Mouse (Mus musculus) intestine, embryonic 15.5 days (tissue): ENCODE results near the gene Slc15a1. TPM values are rescaled to one million over a fixed set of nuclear protein-coding genes. Genes with fewer than 3 reads are reported as not detected.

ENCODE experiments used
- ATAC-seq: fragments of 200-750 bp; cut with Nextera tagmentation; 2 replicates; pipeline ENCODE4 v1.8.0; 2017; ENCODE audit warnings: moderate TSS enrichment, moderate library complexity
- H3K27ac ChIP-seq: fragments of 300-500 bp; sonication (generic); 2 replicates; pipeline ENCODE4 v1.5.1; 2015; ENCODE audit warnings: mild to moderate bottlenecking, inconsistent platforms
- H3K27me3 ChIP-seq: fragments of 300-500 bp; sonication (generic); replicated peaks from 2 replicates; pipeline ENCODE4 v1.6.1; 2015; ENCODE audit warnings: inconsistent platforms
- H3K36me3 ChIP-seq: fragments of 300-500 bp; sonication (generic); 2 replicates; pipeline ENCODE4 v1.6.1; 2015; ENCODE audit warnings: inconsistent platforms
- H3K4me1 ChIP-seq: fragments of 300-500 bp; sonication (generic); replicated peaks from 2 replicates; pipeline ENCODE4 v1.6.1; 2015; ENCODE audit warnings: inconsistent platforms
- H3K4me2 ChIP-seq: fragments of 300-500 bp; sonication (generic); replicated peaks from 2 replicates; pipeline ENCODE4 v1.6.1; 2015; ENCODE audit warnings: mild to moderate bottlenecking, inconsistent platforms
- H3K4me3 ChIP-seq: fragments of 300-500 bp; sonication (generic); replicated peaks from 2 replicates; pipeline ENCODE4 v1.5.1; 2015; ENCODE audit warnings: inconsistent platforms
- H3K9ac ChIP-seq: fragments of 300-500 bp; sonication (generic); 2 replicates; pipeline ENCODE4 v1.6.1; 2015; ENCODE audit warnings: inconsistent platforms
- H3K9me3 ChIP-seq: fragments of 300-500 bp; sonication (generic); 2 replicates; pipeline ENCODE4 v1.6.1; 2016; ENCODE audit warnings: inconsistent platforms
- WGBS: fragments of 180-500 bp; shearing (Covaris S2); methylation state at CpG from one replicate; pipeline ENCODE4 v1.1.7; 2015; 5-methylcytosine and 5-hydroxymethylcytosine counted together
- polyA plus RNA-seq: library from polyadenylated mRNA; unstranded; fragments of >200 nt; fragmentation: Nextera tagmentation; extraction: Ambion mirVana; gene quantifications from 2 replicates; pipeline ENCODE4 v1.2.1, GENCODE M21; 2015

The Slc15a1 gene
- polyA plus RNA-seq, 1 experiment from 2014 or later = 6.0 TPM

DNA sequence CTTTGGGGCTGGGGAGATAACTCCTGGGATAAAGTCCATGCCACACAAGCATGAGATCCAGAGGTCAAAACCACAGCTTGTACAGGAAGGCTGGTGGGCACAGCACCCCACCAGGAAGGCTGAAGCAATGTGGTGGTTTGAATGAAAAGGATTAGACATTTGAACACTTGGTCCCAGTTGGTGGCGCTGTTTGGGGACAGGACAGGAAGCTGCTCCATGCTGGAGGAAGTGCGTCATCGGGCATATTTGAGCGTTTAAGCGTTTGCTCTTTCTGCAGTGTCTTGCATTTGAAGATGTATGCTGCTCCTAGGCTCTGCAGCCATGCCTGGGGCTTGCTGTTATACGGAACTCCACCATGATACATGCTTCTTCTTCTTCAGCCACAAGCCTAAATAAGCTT is 64.2 kb downstream of the Slc15a1 start:
- no peak for ATAC-seq
- Histone ChIP-seq H3K27ac (no peak overlapping the region), H3K4me1 (0 out of 2 replicates have a peak, but pooled peaks cover 2% of the 10 kb centered on the region), H3K9ac (no peak overlapping the region), H3K9me3 (no peaks in the 10 kb centered on the region), H3K4me3 (no peak overlapping the region), H3K36me3 (no peaks in the 10 kb centered on the region), H3K27me3 (no peaks in the 10 kb centered on the region), H3K4me2 (no peak overlapping the region)
- WGBS = 92% methylated on average over 6 of the region's 6 CpGs

GRCm38 (mm10) chr14:121437026-121437425 is 68.0 kb downstream of the Slc15a1 start:
- H3K27me3 ChIP-seq = no peaks in the 10 kb centered on the region
- no peaks in the 10 kb centered on the region for H3K36me3 ChIP-seq
- WGBS = 59% methylated on average over 6 of the region's 6 CpGs
- H3K9me3 ChIP-seq = no peaks in the 10 kb centered on the region
- H3K27ac ChIP-seq = no peak overlapping the region
- no peak overlapping the region for H3K4me2 ChIP-seq
- ATAC-seq = 0 out of 2 replicates have a peak, but pooled peaks have one; percentile 15
- H3K4me1 ChIP-seq = no peaks in the 10 kb centered on the region
- no peak overlapping the region for H3K9ac ChIP-seq
- H3K4me3 ChIP-seq = no peak overlapping the region

- Histone ChIP-seq H3K4me3 (no peak overlapping the region), H3K27ac (no peak overlapping the region), H3K9ac (no peak overlapping the region), H3K27me3 (no peaks in the 10 kb centered on the region), H3K4me1 (no peaks in the 10 kb centered on the region), H3K4me2 (no peak overlapping the region), H3K36me3 (no peaks in the 10 kb centered on the region), H3K9me3 (no peaks in the 10 kb centered on the region)
- ATAC-seq = no peak
- WGBS = 92% methylated on average over 3 of the region's 3 CpGs
Measured at GRCm38 (mm10) chr14:121436455-121436854, 68.6 kb downstream of the Slc15a1 start.

DNA sequence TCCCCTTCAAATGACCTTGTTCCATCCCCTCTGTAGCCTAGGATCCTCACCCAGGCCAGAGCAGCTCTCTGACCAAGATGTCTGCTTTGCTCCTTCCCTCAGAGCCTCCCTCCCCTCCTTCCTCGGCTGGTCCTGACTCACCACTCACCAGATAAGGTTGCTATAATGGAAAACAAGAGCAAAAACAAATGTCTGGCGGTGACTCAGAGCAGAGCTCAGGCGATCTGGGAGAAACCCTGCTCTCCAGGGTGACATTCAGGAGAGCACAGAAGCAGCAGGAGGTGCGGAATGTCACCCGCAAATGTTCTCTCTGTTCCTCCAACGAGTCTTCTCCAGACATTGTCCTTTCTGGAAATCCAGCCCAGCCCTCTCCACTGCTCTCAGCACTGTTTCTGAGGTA is 69.3 kb downstream of the Slc15a1 start:
- ATAC-seq = peak; percentile 76
- WGBS = 36% methylated on average over 6 of the region's 6 CpGs

GRCm38 (mm10) chr14:121431261-121431660 is 73.8 kb downstream of the Slc15a1 start:
- Histone ChIP-seq H3K4me1 (no peaks in the 10 kb centered on the region), H3K4me3 (no peak overlapping the region), H3K36me3 (no peaks in the 10 kb centered on the region), H3K9me3 (no peaks in the 10 kb centered on the region), H3K4me2 (no peak overlapping the region), H3K27me3 (no peaks in the 10 kb centered on the region), H3K9ac (no peak overlapping the region), H3K27ac (no peak overlapping the region)
- ATAC-seq = no peak
- 80% methylated on average over 7 of the region's 7 CpGs for WGBS

More for the DNA sequence above, 69.3 kb downstream of the Slc15a1 start:
- Histone ChIP-seq H3K9me3 (no peaks in the 10 kb centered on the region), H3K36me3 (no peaks in the 10 kb centered on the region), H3K4me3 (no peak overlapping the region), H3K4me1 (no peaks in the 10 kb centered on the region), H3K27me3 (no peaks in the 10 kb centered on the region), H3K9ac (no peak overlapping the region), H3K4me2 (no peak overlapping the region), H3K27ac (no peak overlapping the region)

DNA sequence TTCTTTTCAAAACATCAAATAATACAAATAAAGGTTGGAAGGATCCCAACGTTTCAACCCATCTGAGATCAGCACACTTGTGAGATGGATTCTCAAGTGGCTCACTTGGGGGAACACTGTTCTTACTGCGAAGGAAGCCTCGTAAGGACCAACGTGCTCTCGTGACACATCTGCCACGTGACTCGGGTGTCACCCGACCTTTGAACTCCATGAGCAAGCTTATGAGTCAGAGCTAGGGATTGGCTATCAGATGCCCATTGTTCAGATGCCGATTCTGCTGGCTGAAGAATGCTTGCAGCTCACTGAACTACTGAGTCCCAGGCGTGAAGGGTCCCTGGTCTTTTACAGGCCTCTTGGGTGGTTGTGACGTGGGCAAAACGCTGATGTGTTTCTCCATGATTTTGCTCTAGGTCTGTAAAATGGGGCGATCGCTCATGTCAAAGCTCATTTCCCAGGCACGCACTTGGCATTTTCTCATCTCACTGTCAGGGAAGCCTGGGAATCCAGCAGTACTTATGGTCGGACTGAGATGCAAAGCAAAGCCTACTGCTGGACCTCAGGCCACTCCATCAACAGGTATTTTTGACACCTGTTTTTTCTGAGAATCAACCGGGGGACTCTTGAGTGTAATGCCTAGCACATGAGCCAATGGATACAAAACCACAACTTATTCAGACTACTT is 75.1 kb downstream of the Slc15a1 start:
- no peak overlapping the region for H3K9ac ChIP-seq
- H3K4me3 ChIP-seq = no peak overlapping the region
- H3K4me2 ChIP-seq = no peak overlapping the region
- no peak for ATAC-seq
- no peaks in the 10 kb centered on the region for H3K27me3 ChIP-seq
- no peaks in the 10 kb centered on the region for H3K4me1 ChIP-seq
- H3K9me3 ChIP-seq = no peaks in the 10 kb centered on the region
- H3K36me3 ChIP-seq = no peaks in the 10 kb centered on the region
- 79% methylated on average over 17 of the region's 17 CpGs for WGBS
- no peak overlapping the region for H3K27ac ChIP-seq

DNA sequence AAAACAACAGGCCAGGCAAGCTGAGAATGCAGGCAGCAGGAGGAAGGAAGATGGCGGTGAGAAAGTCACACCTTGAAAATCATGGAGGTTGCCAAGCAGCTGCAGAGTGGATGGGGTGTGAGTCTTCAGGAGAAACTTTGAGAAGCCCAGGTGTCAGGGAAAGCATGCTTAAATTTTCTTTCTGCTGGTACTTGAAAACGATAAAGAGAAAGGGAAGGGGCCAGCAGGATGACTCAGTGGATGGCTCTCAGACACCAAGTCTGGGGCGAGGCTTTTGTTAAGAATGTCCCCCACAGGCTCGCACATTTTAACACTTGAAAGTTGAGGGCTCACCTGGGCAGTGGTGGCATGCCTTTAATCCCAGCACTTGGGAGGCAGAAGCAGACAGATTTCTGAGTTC is 76.9 kb downstream of the Slc15a1 start:
- 94% methylated on average over 4 of the region's 4 CpGs for WGBS
- no peak for ATAC-seq
- H3K27ac ChIP-seq = no peak overlapping the region
- H3K9ac ChIP-seq = no peak overlapping the region
- no peaks in the 10 kb centered on the region for H3K4me1 ChIP-seq
- H3K36me3 ChIP-seq = no peaks in the 10 kb centered on the region
- no peaks in the 10 kb centered on the region for H3K27me3 ChIP-seq
- H3K4me3 ChIP-seq = no peak overlapping the region
- no peaks in the 10 kb centered on the region for H3K9me3 ChIP-seq
- H3K4me2 ChIP-seq = no peak overlapping the region

GRCm38 (mm10) chr14:121426743-121427142 is 78.3 kb downstream of the Slc15a1 start:
- no peak for ATAC-seq
- Histone ChIP-seq H3K36me3 (no peaks in the 10 kb centered on the region), H3K27ac (no peak overlapping the region), H3K9me3 (no peaks in the 10 kb centered on the region), H3K27me3 (no peaks in the 10 kb centered on the region), H3K4me1 (no peaks in the 10 kb centered on the region), H3K4me3 (no peak overlapping the region), H3K4me2 (no peak overlapping the region), H3K9ac (no peak overlapping the region)

GRCm38 (mm10) chr14:121425004-121425793 is 79.9 kb downstream of the Slc15a1 start:
- H3K4me2 ChIP-seq = no peak overlapping the region
- no peak overlapping the region for H3K9ac ChIP-seq
- peak; percentile 59 for ATAC-seq
- H3K4me3 ChIP-seq = no peak overlapping the region
- H3K27ac ChIP-seq = 0 out of 2 replicates have a peak overlapping the region, but pooled peaks have one; percentile 11
- WGBS = 65% methylated on average over 7 of the region's 7 CpGs
- H3K9me3 ChIP-seq = no peaks in the 10 kb centered on the region
- no peaks in the 10 kb centered on the region for H3K27me3 ChIP-seq
- H3K36me3 ChIP-seq = no peaks in the 10 kb centered on the region
- no peaks in the 10 kb centered on the region for H3K4me1 ChIP-seq

DNA sequence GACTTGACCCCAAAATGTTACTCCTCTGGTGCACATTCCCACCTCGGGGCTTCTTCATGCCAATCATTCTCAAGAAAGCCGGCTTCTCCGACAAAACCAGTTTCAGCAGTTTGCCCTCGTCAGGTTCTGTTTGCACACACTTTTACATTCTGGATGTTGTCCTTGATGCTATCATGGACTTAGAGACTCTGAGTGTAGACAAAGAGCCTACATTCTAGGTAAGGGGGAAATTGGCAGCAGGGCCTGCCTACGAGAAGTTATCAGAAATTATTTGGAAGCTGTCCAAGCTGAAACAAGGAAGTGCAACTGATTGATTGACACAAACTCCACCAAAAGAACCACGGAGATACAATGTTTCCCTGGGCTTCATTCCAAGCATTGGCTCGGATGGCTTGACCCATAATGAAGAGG is 81.7 kb downstream of the Slc15a1 start:
- H3K9me3 ChIP-seq = no peaks in the 10 kb centered on the region
- no peaks in the 10 kb centered on the region for H3K27me3 ChIP-seq
- H3K36me3 ChIP-seq = no peaks in the 10 kb centered on the region
- H3K9ac ChIP-seq = no peak overlapping the region
- H3K27ac ChIP-seq = peak overlapping the region; percentile 67
- peak; percentile 79 for ATAC-seq
- no peak overlapping the region for H3K4me3 ChIP-seq
- 0 out of 2 replicates have a peak overlapping the region, but pooled peaks have one; percentile 10 for H3K4me2 ChIP-seq
- no peaks in the 10 kb centered on the region for H3K4me1 ChIP-seq
- WGBS = 36% methylated on average over 7 of the region's 7 CpGs

DNA sequence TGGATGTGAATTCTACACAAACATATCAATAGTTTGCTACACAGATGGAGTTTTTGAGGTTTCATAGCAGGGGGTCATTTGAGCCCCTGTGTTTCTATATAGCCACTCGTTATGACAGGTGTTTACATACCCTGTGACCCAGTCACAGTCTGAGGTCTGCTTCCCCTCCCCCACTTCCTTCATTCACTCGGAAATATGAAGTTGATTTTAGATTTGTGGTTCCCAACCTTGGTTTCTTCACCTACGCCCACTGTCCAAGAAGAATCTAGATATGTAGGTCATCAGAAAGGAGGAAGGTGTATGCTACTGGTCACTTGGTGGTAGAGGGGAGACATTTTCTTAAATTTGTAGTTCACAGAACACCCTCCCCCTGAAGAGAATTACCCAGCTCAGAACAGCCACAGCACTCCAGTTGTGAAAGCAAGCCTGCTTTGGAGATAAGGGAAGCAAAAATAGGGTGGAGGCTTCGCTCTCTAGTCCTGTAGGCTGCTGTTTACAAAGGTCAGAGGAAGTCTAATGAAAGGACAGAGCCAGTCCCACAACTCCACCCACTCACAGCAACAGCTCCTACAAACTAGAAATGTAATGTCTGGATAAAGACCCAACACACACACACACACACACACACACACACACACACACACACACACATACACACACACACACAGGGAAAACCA is 82.2 kb downstream of the Slc15a1 start:
- no peaks in the 10 kb centered on the region for H3K36me3 ChIP-seq
- H3K9ac ChIP-seq = no peak overlapping the region
- H3K27ac ChIP-seq = peak overlapping the region; percentile 67
- H3K27me3 ChIP-seq = no peaks in the 10 kb centered on the region
- 0 out of 2 replicates have a peak overlapping the region, but pooled peaks have one; percentile 10 for H3K4me2 ChIP-seq
- ATAC-seq = peak; percentile 83
- H3K4me3 ChIP-seq = no peak overlapping the region
- 36% methylated on average over 4 of the region's 4 CpGs for WGBS
- no peaks in the 10 kb centered on the region for H3K4me1 ChIP-seq
- no peaks in the 10 kb centered on the region for H3K9me3 ChIP-seq

DNA sequence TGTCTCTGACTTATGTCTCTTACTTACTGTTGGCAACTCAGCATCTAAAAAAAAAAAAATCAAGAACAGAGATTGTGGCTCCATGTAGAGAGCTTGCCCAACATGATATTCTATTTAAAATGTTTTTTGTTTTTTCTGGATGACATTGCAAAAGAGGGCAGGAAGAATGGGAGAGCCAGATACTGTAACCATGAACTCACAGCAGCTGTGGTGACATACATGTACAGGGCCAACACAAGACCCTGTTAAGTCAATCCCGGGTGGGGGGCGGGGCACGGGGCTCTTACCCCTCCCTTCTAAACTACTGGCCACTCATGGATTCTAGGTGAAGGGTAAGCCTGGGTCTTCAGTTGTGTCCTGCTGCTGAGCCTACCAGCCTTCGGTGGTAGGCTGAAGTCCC is 83.1 kb downstream of the Slc15a1 start:
- H3K27ac ChIP-seq = no peak overlapping the region
- H3K4me2 ChIP-seq = no peak overlapping the region
- H3K4me1 ChIP-seq = no peaks in the 10 kb centered on the region
- H3K36me3 ChIP-seq = no peaks in the 10 kb centered on the region
- WGBS = 85% methylated on average over 4 of the region's 4 CpGs
- H3K4me3 ChIP-seq = no peak overlapping the region
- ATAC-seq = no peak; the same call in 1 of the 2 replicates
- no peak overlapping the region for H3K9ac ChIP-seq
- H3K27me3 ChIP-seq = no peaks in the 10 kb centered on the region
- no peaks in the 10 kb centered on the region for H3K9me3 ChIP-seq
